Mouse (Mus musculus) ovary, adult 18-20 months (tissue): ENCODE measurements around the gene 1600002K03Rik.

ENCODE experiments used
- DNase-seq: peaks from one replicate; pipeline ENCODE4 v3.0.0; 2022; ENCODE audit warnings: low spot score, mixed read lengths

The 1600002K03Rik gene

GRCm38 (mm10) chr10:80172527-80173292 lies at the start of gene 1600002K03Rik:
Gene 1600002K03Rik (plus strand): TSS chr10:80172944.
- peak; percentile 84 for DNase-seq

GRCm38 (mm10) chr10:80123932-80124562 lies 48.7 kb upstream of the 1600002K03Rik start:
- DNase-seq: no peak

- no peak for DNase-seq
Measured at GRCm38 (mm10) chr10:80127920-80128319, 44.8 kb upstream of the 1600002K03Rik start.

- DNase-seq: no peak
Measured at GRCm38 (mm10) chr10:80129846-80130245, 42.9 kb upstream of the 1600002K03Rik start.

- DNase-seq: no peak
Measured at GRCm38 (mm10) chr10:80130403-80131031, 42.2 kb upstream of the 1600002K03Rik start.

- no peak for DNase-seq
Measured at GRCm38 (mm10) chr10:80131316-80131951, 41.3 kb upstream of the 1600002K03Rik start.

- DNase-seq: no peak
Measured at GRCm38 (mm10) chr10:80131952-80132350, 40.8 kb upstream of the 1600002K03Rik start.

- no peak for DNase-seq
Measured at GRCm38 (mm10) chr10:80133226-80133849, 39.4 kb upstream of the 1600002K03Rik start.

GRCm38 (mm10) chr10:80134421-80134820 lies 38.3 kb upstream of the 1600002K03Rik start:
- DNase-seq: no peak

GRCm38 (mm10) chr10:80135161-80135560 lies 37.6 kb upstream of the 1600002K03Rik start:
- no peak for DNase-seq

GRCm38 (mm10) chr10:80135641-80136040 lies 37.1 kb upstream of the 1600002K03Rik start:
- DNase-seq: no peak

- DNase-seq: no peak
Measured at GRCm38 (mm10) chr10:80136179-80136951, 36.4 kb upstream of the 1600002K03Rik start.

- DNase-seq: no peak
Measured at GRCm38 (mm10) chr10:80136952-80137625, 35.7 kb upstream of the 1600002K03Rik start.

- no peak for DNase-seq
Measured at GRCm38 (mm10) chr10:80137626-80138552, 34.9 kb upstream of the 1600002K03Rik start.

GRCm38 (mm10) chr10:80138553-80139438 lies 33.9 kb upstream of the 1600002K03Rik start, which contains the start of gene Atp5d:
Gene Atp5d (plus strand): TSS chr10:80138632.
- DNase-seq: no peak

GRCm38 (mm10) chr10:80139439-80139775 lies 33.3 kb upstream of the 1600002K03Rik start:
- DNase-seq: no peak

- DNase-seq: no peak
Measured at GRCm38 (mm10) chr10:80139975-80140665, 32.6 kb upstream of the 1600002K03Rik start.

GRCm38 (mm10) chr10:80140666-80141035 lies 32.1 kb upstream of the 1600002K03Rik start, which contains the start of gene Cbarp:
Gene Cbarp (minus strand): TSS chr10:80140835.
- DNase-seq: no peak
